Mouse (Mus musculus) heart, embryonic 12.5 days (tissue): ENCODE results near the gene Col9a2. TPM values are rescaled to one million over a fixed set of nuclear protein-coding genes. Genes with fewer than 3 reads are reported as not detected.
"Not testable (repeated sequence)": the region's sequence is repeated elsewhere in the genome, so short reads cannot be mapped to it uniquely, and the experiment has no call there.

Source experiments
- ATAC-seq: fragments of 200-750 bp; cut with Nextera tagmentation; 2 replicates; pipeline ENCODE4 v1.8.0; 2017; ENCODE audit warnings: moderate TSS enrichment, moderate library complexity; ENCODE audit not compliant: insufficient number of reproducible peaks, low FRiP score
- H3K27ac ChIP-seq: fragments of 300-500 bp; sonication (generic); 2 replicates; pipeline ENCODE4 v1.5.1; 2016; ENCODE audit warnings: mild to moderate bottlenecking, moderate library complexity; ENCODE audit not compliant: poor library complexity, severe bottlenecking
- H3K27me3 ChIP-seq: fragments of 300-500 bp; sonication (generic); replicated peaks from 2 replicates; pipeline ENCODE4 v1.6.1; 2016; ENCODE audit warnings: mild to moderate bottlenecking, moderate library complexity
- H3K36me3 ChIP-seq: fragments of 300-500 bp; sonication (generic); 2 replicates; pipeline ENCODE4 v1.6.1; 2016; ENCODE audit warnings: mild to moderate bottlenecking, moderate library complexity
- H3K4me1 ChIP-seq: fragments of 300-500 bp; sonication (generic); replicated peaks from 2 replicates; pipeline ENCODE4 v1.6.1; 2016; ENCODE audit warnings: mild to moderate bottlenecking
- H3K4me2 ChIP-seq: fragments of 300-500 bp; sonication (generic); 2 replicates; pipeline ENCODE4 v1.6.1; 2016; ENCODE audit warnings: mild to moderate bottlenecking, moderate library complexity
- H3K4me3 ChIP-seq: fragments of 300-500 bp; sonication (generic); 2 replicates; pipeline ENCODE4 v1.5.1; 2016; ENCODE audit warnings: mild to moderate bottlenecking
- H3K9ac ChIP-seq: fragments of 300-500 bp; sonication (generic); 2 replicates; pipeline ENCODE4 v1.6.1; 2016; ENCODE audit warnings: mild to moderate bottlenecking, moderate library complexity
- H3K9me3 ChIP-seq: fragments of 300-500 bp; sonication (generic); replicated peaks from 2 replicates; pipeline ENCODE4 v1.6.1; 2016; ENCODE audit warnings: mild to moderate bottlenecking, moderate library complexity
- WGBS: fragments of 180-500 bp; shearing (Covaris S2); methylation state at CpG from one replicate; pipeline ENCODE4 v1.1.7; 2016; 5-methylcytosine and 5-hydroxymethylcytosine counted together
- polyA plus RNA-seq: library from polyadenylated mRNA; unstranded; fragments of >200 nt; fragmentation: Nextera tagmentation; extraction: Ambion mirVana; gene quantifications from 2 replicates; pipeline ENCODE4 v1.2.1, GENCODE M21; 2016

Gene Col9a2
- polyA plus RNA-seq, 1 experiment from 2014 or later, result 11.6 TPM

DNA sequence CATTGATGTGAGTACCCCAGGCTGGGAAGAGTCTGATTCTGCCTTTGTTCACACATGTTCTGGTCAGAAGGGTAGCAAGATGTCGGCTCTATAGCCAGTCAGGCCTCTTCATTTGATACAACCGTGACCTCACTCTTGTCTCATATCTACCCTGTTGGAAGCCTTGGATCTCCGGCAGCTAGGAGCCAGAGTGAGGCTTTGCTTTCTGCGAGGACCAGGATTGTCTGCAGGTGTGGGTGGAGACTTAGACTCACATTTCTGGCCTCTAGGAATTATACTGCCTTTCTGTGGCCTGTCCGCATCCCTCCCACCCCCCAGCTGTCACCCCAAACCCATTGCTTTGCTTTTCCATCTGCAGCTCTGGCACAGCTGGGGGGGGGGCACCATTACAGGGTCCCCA is 3.3 kb downstream of the Col9a2 start:
- Histone ChIP-seq H3K4me2 (no peak overlapping the region), H3K9me3 (no peaks in the 10 kb centered on the region), H3K9ac (no peak overlapping the region), H3K36me3 (no peaks in the 10 kb centered on the region), H3K4me1 (peaks cover 24% of the 10 kb centered on the region), H3K27ac (no peak overlapping the region), H3K4me3 (no peak overlapping the region), H3K27me3 (peaks cover 27% of the 10 kb centered on the region)
- 68% methylated on average over 5 of the region's 5 CpGs for WGBS
- ATAC-seq, result no peak

DNA sequence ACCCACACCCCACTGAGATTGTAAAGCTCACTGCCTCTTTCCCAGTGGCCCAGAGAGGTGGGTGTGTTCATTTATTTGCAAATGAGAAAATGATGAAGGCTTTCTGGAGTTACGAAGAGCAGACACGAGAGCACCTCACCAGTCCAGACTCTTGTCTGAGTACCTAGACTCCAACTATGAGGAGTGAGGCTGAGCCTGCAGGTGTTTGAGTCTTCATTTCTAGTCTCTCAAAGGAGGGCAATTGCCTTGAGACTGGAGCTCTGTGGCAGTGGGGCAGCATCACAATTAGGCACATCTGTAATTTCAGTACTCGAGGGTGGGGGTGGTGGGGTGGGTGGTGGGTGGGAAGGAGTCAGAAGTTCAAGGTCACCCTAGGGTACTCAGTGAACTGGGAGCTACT is 3.8 kb downstream of the Col9a2 start:
- 67% methylated on average over 3 of the region's 3 CpGs for WGBS
- no peak overlapping the region for H3K27ac ChIP-seq
- H3K9ac ChIP-seq, result no peak overlapping the region
- no peak overlapping the region for H3K4me3 ChIP-seq
- H3K9me3 ChIP-seq, result no peaks in the 10 kb centered on the region
- H3K27me3 ChIP-seq, result peaks cover 23% of the 10 kb centered on the region
- peaks cover 24% of the 10 kb centered on the region for H3K4me1 ChIP-seq
- H3K4me2 ChIP-seq, result no peak overlapping the region
- no peaks in the 10 kb centered on the region for H3K36me3 ChIP-seq
- no peak for ATAC-seq

DNA sequence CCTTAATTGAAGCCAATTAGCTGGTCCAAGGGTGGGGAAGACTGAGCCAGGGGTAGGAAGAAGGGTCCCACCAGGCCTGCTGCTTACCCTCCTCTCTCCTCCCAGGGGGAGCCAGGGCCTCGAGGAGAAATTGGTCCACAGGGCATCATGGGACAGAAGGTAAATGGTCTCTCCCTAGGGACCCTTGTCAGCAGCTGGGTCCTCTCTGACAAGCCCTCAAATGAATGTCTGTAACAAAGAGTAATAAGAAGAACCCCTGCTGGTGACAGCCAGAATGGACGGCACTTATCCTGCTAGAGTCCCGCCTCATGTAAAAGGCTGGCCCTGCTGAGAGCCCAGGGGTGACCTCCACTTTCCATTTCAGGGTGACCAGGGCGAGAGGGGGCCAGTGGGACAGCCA is 12.7 kb downstream of the Col9a2 start:
- H3K4me2 ChIP-seq, result peak overlapping the region; percentile 58

GRCm38 (mm10) chr4:121052454-121053323 is 13.5 kb downstream of the Col9a2 start:
- H3K4me2 ChIP-seq, result peak overlapping the region; percentile 58

More for the DNA sequence above, 12.7 kb downstream of the Col9a2 start:
- Histone ChIP-seq H3K36me3 (no peaks in the 10 kb centered on the region), H3K4me1 (peaks cover 14% of the 10 kb centered on the region), H3K9ac (no peak overlapping the region), H3K27ac (no peak overlapping the region), H3K27me3 (peaks cover 13% of the 10 kb centered on the region), H3K4me3 (no peak overlapping the region), H3K9me3 (no peaks in the 10 kb centered on the region)
- no peak for ATAC-seq
- WGBS, result 27% methylated on average over 4 of the region's 4 CpGs

DNA sequence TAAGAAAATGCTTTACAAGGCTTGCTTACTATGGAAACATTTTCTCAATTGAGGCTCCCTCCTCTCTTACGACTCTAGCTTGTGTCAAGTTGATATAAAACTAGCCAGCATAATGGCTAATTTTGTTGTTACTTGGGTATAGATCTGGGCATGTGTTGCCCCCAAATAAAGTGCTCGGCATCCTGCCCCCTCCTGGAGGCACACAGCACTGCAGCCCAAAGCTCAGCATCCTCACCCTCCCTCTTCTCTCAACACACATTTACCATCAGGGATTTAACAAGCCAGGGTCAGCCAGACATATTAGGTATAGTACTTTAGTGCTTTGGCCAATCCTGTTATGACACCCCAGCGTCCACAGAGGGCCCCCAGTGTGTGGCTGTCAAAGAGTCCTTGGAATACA is 17.2 kb downstream of the Col9a2 start:
- Histone ChIP-seq H3K27me3 (peaks cover 13% of the 10 kb centered on the region), H3K9ac (no peak overlapping the region), H3K4me3 (no peak overlapping the region), H3K9me3 (no peaks in the 10 kb centered on the region), H3K27ac (no peak overlapping the region), H3K4me2 (no peak overlapping the region), H3K4me1 (peaks cover 14% of the 10 kb centered on the region), H3K36me3 (peaks cover 19% of the 10 kb centered on the region)
- ATAC-seq, result no peak
- WGBS, result 49% methylated on average over 3 of the region's 3 CpGs

More at GRCm38 (mm10) chr4:121052454-121053323, 13.5 kb downstream of the Col9a2 start:
- Histone ChIP-seq H3K4me1 (peaks cover 14% of the 10 kb centered on the region), H3K27ac (no peak overlapping the region), H3K36me3 (no peaks in the 10 kb centered on the region), H3K9ac (peak overlapping the region; percentile 44; the same call in 1 of the 2 replicates), H3K9me3 (no peaks in the 10 kb centered on the region), H3K27me3 (peaks cover 13% of the 10 kb centered on the region), H3K4me3 (peak overlapping the region; percentile 18)
- WGBS, result 10% methylated on average over 35 of the region's 35 CpGs
- peak; percentile 34; the same call in 1 of the 2 replicates for ATAC-seq

- H3K9me3 ChIP-seq, result no peaks in the 10 kb centered on the region
- H3K4me1 ChIP-seq, result peaks cover 10% of the 10 kb centered on the region
- H3K27ac ChIP-seq, result no peak overlapping the region
- no peak overlapping the region for H3K9ac ChIP-seq
- no peak overlapping the region for H3K4me3 ChIP-seq
- 24% methylated on average over 2 of the region's 2 CpGs for WGBS
- no peak overlapping the region for H3K4me2 ChIP-seq
- ATAC-seq, result no peak
- H3K36me3 ChIP-seq, result peaks cover 24% of the 10 kb centered on the region
- peaks cover 13% of the 10 kb centered on the region for H3K27me3 ChIP-seq
Measured at GRCm38 (mm10) chr4:121057032-121057431, 17.8 kb downstream of the Col9a2 start.

DNA sequence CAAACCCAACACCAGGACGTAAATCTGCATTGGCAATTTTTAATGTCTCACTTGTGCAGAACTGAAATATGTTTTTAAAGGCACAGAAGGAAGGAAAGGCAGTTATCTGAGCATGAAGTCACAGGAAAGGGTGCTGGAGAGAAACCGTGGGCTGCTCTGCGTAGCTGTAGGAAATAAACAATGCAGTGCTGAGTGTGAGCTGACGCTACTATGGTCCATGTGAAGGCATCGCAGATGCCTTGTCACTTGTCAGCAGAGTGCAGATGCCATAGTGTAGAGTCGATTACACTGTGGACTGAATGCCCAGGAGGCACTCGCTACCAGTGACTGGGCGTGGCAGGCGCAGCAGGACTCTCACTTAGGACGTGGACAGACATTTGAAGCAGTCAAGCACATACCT is 20.0 kb downstream of the Col9a2 start:
- H3K9me3 ChIP-seq, ATAC-seq, H3K4me3 ChIP-seq, H3K4me2 ChIP-seq, H3K9ac ChIP-seq, H3K27me3 ChIP-seq, H3K4me1 ChIP-seq, H3K27ac ChIP-seq: not testable (repeated sequence)
- H3K36me3 ChIP-seq, result peaks cover 29% of the 10 kb centered on the region
- 70% methylated on average over 10 of the region's 10 CpGs for WGBS

GRCm38 (mm10) chr4:121065336-121065735 is 26.2 kb downstream of the Col9a2 start:
- no peak for ATAC-seq
- no peaks in the 10 kb centered on the region for H3K9me3 ChIP-seq
- H3K4me2 ChIP-seq, result no peak overlapping the region
- peaks cover 54% of the 10 kb centered on the region for H3K36me3 ChIP-seq
- 0 out of 2 replicates have a peak overlapping the region, but pooled peaks have one; percentile 18 for H3K27ac ChIP-seq
- H3K9ac ChIP-seq, result no peak overlapping the region
- WGBS, result 51% methylated on average over 2 of the region's 2 CpGs
- no peaks in the 10 kb centered on the region for H3K4me1 ChIP-seq
- H3K27me3 ChIP-seq, result no peaks in the 10 kb centered on the region
- no peak overlapping the region for H3K4me3 ChIP-seq

GRCm38 (mm10) chr4:121074250-121074649 is 35.1 kb downstream of the Col9a2 start:
- H3K27me3 ChIP-seq, result no peaks in the 10 kb centered on the region
- peaks cover 70% of the 10 kb centered on the region for H3K36me3 ChIP-seq
- no peaks in the 10 kb centered on the region for H3K4me1 ChIP-seq
- H3K4me3 ChIP-seq, result no peak overlapping the region
- ATAC-seq, result no peak
- no peak overlapping the region for H3K9ac ChIP-seq
- H3K9me3 ChIP-seq, result no peaks in the 10 kb centered on the region
- H3K4me2 ChIP-seq, result no peak overlapping the region
- 89% methylated on average over 4 of the region's 4 CpGs for WGBS
- no peak overlapping the region for H3K27ac ChIP-seq

DNA sequence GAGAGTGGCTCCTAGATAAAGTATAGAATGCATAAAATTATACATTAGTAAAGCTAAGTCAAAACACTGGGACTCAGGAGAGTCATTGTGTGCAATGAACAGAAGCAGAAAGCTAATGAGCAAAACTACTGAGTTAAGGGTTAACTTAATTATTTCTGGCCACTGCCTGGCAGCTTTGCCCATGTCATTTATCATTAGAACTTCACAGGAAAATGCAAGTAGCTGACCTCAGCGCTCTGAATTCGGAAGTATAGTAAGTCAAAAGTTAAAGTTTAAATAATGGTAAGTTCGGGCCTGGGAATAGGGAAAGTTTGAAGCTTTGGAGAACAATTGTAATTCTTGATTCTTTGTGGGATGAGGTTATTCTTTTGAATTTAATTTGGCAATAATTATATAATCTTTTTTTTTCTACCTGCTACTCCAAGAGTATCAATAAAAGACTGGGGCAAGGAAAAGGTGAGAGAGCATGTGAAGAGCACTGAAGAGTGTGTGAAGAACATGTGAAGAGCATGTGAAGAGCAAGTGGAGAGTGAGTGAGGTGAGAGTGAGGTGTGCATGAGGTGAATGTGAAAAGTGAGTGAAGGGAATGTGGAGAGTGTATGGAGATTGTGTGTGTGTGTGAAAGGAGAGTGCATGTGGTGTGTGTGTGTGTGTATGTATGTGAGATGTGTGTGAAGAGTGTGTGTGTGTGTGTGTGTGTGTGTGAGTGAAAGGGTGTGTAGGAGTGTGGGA is 38.9 kb downstream of the Col9a2 start:
- ATAC-seq, result no peak
- no peak overlapping the region for H3K9ac ChIP-seq
- no peak overlapping the region for H3K4me3 ChIP-seq
- H3K27ac ChIP-seq, result no peak overlapping the region
- H3K27me3 ChIP-seq, result no peaks in the 10 kb centered on the region
- WGBS, result 81% methylated on average over 3 of the region's 3 CpGs
- no peak overlapping the region for H3K4me2 ChIP-seq
- H3K36me3 ChIP-seq, result peaks cover 76% of the 10 kb centered on the region
- H3K4me1 ChIP-seq, result no peaks in the 10 kb centered on the region
- no peaks in the 10 kb centered on the region for H3K9me3 ChIP-seq

GRCm38 (mm10) chr4:121080395-121080794 is 41.2 kb downstream of the Col9a2 start:
- no peaks in the 10 kb centered on the region for H3K27me3 ChIP-seq
- H3K27ac ChIP-seq, result no peak overlapping the region
- no peak overlapping the region for H3K4me3 ChIP-seq
- no peaks in the 10 kb centered on the region for H3K9me3 ChIP-seq
- ATAC-seq, result no peak
- peaks cover 77% of the 10 kb centered on the region for H3K36me3 ChIP-seq
- WGBS, result 88% methylated on average over 1 of the region's 1 CpGs
- no peak overlapping the region for H3K4me2 ChIP-seq
- H3K4me1 ChIP-seq, result no peaks in the 10 kb centered on the region
- no peak overlapping the region for H3K9ac ChIP-seq
